16 mouse cellular contexts compared by ENCODE assay signal in the genomic region with DNA sequence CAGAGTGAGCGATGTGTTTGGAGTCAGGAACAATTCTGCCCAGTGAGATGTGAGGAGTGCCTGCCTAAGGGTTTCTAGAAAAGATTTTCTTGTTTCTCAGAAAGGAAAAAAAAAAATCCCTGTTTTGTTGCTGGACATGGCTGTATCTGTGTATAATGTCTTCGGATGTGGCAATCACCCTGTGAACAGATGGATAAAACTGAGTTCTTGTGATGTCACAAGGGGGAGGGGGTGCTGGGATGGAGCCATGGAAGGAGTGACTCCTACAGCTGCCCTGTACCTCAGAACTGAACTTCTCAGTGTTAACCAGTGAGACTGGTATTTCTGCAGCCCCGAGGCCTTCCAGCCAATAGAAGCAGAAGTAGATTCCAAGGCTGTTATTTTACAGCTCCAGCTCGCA.
"Had no signal": no experiment of that assay in that cellular context is flagged by ENCODE, and none has a peak within 500 bp of the region (broad histone marks: within the 10 kb centered on the region; RNA-seq: fewer than 3 reads in every experiment).

No protein-coding gene starts in this region.

- H3K27ac ChIP-seq: kidney, postnatal 0 days; liver, embryonic 13.5 days; macrophage; midbrain, embryonic 15.5 days; neural tube, embryonic 12.5 days had no signal

- H3K4me3 ChIP-seq: liver, embryonic 13.5 days; megakaryocyte, embryonic 14.5 days; midbrain, embryonic 15.5 days; neural tube, embryonic 12.5 days had no signal

- H3K36me3 ChIP-seq: liver, embryonic 13.5 days; midbrain, embryonic 15.5 days; neural tube, embryonic 12.5 days had no signal

- H3K4me1 ChIP-seq: liver, embryonic 13.5 days; megakaryocyte, embryonic 14.5 days had no signal

- H3K9me3 ChIP-seq: liver, embryonic 13.5 days; midbrain, embryonic 15.5 days; neural tube, embryonic 12.5 days had no signal

- ATAC-seq: intestine, embryonic 16.5 days; liver, postnatal 0 days; midbrain, embryonic 15.5 days had no signal

- H3K4me2 ChIP-seq: liver, embryonic 13.5 days; midbrain, embryonic 11.5 days; midbrain, embryonic 15.5 days; neural tube, embryonic 12.5 days had no signal

- H3K27me3 ChIP-seq: liver, embryonic 13.5 days; midbrain, embryonic 15.5 days; neural tube, embryonic 12.5 days had no signal

- H3K9ac ChIP-seq: liver, embryonic 13.5 days; liver, postnatal 0 days; midbrain, embryonic 15.5 days; neural tube, embryonic 12.5 days had no signal

- DNase-seq: kidney, adult 8-10 months; kidney, postnatal 36 days; layer of hippocampus, adult 9-11 months; left cerebral cortex, postnatal 4 days; liver; liver, embryonic 13.5 days; liver, postnatal 0 days; right cerebral cortex, postnatal 25 days; thymus, postnatal 36 days had no signal
